Mouse (Mus musculus) brain, adult 2 months (tissue): ENCODE data around the gene Anpep.
"Not testable (repeated sequence)": the region's sequence is repeated elsewhere in the genome, so short reads cannot be mapped to it uniquely, and the experiment has no call there.

ENCODE experiments used
- DNase-seq: peaks from one replicate; pipeline ENCODE4 v3.0.0; 2011; ENCODE audit warnings: low read depth, low spot score

Gene Anpep

GRCm38 (mm10) chr7:79810611-79811506, 50.0 kb downstream of the Anpep start, which contains the start of gene Mesp2:
Mesp2 (plus strand) TSS chr7:79810727.
- DNase-seq, result peak; percentile 71

- DNase-seq, result no peak
These were observed 52.3 kb downstream of the Anpep start for GRCm38 (mm10) chr7:79808561-79808960.

GRCm38 (mm10) chr7:79803887-79804286, 57.0 kb downstream of the Anpep start:
- DNase-seq, result no peak

GRCm38 (mm10) chr7:79802037-79802436, 58.8 kb downstream of the Anpep start:
- no peak for DNase-seq

GRCm38 (mm10) chr7:79801391-79801790, 59.5 kb downstream of the Anpep start:
- no peak for DNase-seq

- DNase-seq, result no peak
These were observed 60.5 kb downstream of the Anpep start for GRCm38 (mm10) chr7:79800336-79800735.

GRCm38 (mm10) chr7:79799506-79799905, 61.4 kb downstream of the Anpep start:
- DNase-seq, result no peak

GRCm38 (mm10) chr7:79799048-79799447, 61.8 kb downstream of the Anpep start:
- DNase-seq, result peak; percentile 72

- no peak for DNase-seq
These were observed 62.3 kb downstream of the Anpep start for GRCm38 (mm10) chr7:79798606-79799005.

GRCm38 (mm10) chr7:79793688-79794087, 67.2 kb downstream of the Anpep start, which contains the start of gene Mesp1:
Mesp1 (minus strand) TSS chr7:79793788.
- no peak for DNase-seq

- peak; percentile 24 for DNase-seq
These were observed 68.0 kb downstream of the Anpep start for GRCm38 (mm10) chr7:79792635-79793421.

- not testable (repeated sequence) for DNase-seq
These were observed 71.0 kb downstream of the Anpep start for GRCm38 (mm10) chr7:79789812-79790211.

- DNase-seq, result peak; percentile 78
These were observed 74.6 kb downstream of the Anpep start for GRCm38 (mm10) chr7:79786295-79786694.

GRCm38 (mm10) chr7:79782516-79782855, 78.4 kb downstream of the Anpep start:
- no peak for DNase-seq

- no peak for DNase-seq
These were observed 78.9 kb downstream of the Anpep start for GRCm38 (mm10) chr7:79781826-79782515.

GRCm38 (mm10) chr7:79780647-79781626, 79.9 kb downstream of the Anpep start:
- DNase-seq, result peak; percentile 77
